8 mouse cellular contexts compared by ENCODE assay signal in genomic region chr10:75932891-75933290, GRCm38 (mm10). TPM values are rescaled to one million over a fixed set of nuclear protein-coding genes. Genes with fewer than 3 reads are reported as not detected.
DNase-seq lines count a peak whose midpoint lies in the region; ATAC-seq lines count a peak whose summit lies in the region.

Chchd10 (plus strand) TSS chr10:75933130.

- peak within 1 kb of the TSS; percentile 87 for H3K9ac ChIP-seq in forebrain, embryonic 13.5 days
- H3K9ac ChIP-seq in liver, embryonic 11.5 days (ENCODE audit: low read depth, low read length), result peak within 1 kb of the TSS; percentile 74

- H3K36me3 ChIP-seq in forebrain, embryonic 13.5 days (ENCODE audit: poor library complexity, severe bottlenecking), result peaks cover 4% of the 10 kb centered on the region; the same call in 1 of the 2 replicates
- no peaks in the 10 kb centered on the region for H3K36me3 ChIP-seq in liver, embryonic 11.5 days (ENCODE audit: control insufficient read depth, insufficient read depth, low read length)

- 16% methylated on average over 6 of the region's 6 CpGs for WGBS in forebrain, embryonic 13.5 days
- 44% methylated on average over 6 of the region's 6 CpGs for WGBS in liver, embryonic 11.5 days

- H3K27ac ChIP-seq in forebrain, embryonic 13.5 days, result no peak within 1 kb of the TSS
- H3K27ac ChIP-seq in liver, embryonic 11.5 days (ENCODE audit: low read depth, low read length), result no peak within 1 kb of the TSS

- ATAC-seq in forebrain, embryonic 13.5 days, result no peak
- ATAC-seq in hematopoietic stem cell, adult 5-6 weeks (replicated peaks in 1 of 2; ENCODE audit: insufficient read depth in 1 of 2, low FRiP score in 2 of 2, low TSS enrichment in 1 of 2, low read depth in 1 of 2, poor library complexity in 2 of 2, severe bottlenecking in 2 of 2), result no peak
- no peak for ATAC-seq in liver, embryonic 11.5 days (replicated peaks; ENCODE audit: low FRiP score)

- peaks cover 62% of the 10 kb centered on the region for H3K27me3 ChIP-seq in forebrain, embryonic 13.5 days
- H3K27me3 ChIP-seq in liver, embryonic 11.5 days (replicated peaks; ENCODE audit: control insufficient read depth, insufficient read depth, low read length), result peaks cover 42% of the 10 kb centered on the region

- H3K4me3 ChIP-seq in forebrain, embryonic 13.5 days, result peak within 1 kb of the TSS; percentile 50
- H3K4me3 ChIP-seq in liver, embryonic 11.5 days (ENCODE audit: low read depth, low read length), result peak within 1 kb of the TSS; percentile 50

- peaks cover 45% of the 10 kb centered on the region for H3K4me1 ChIP-seq in forebrain, embryonic 13.5 days
- peaks cover 36% of the 10 kb centered on the region for H3K4me1 ChIP-seq in liver, embryonic 11.5 days (replicated peaks; ENCODE audit: control insufficient read depth, insufficient read depth, low read length)

- peak; percentile 86 for DNase-seq in heart, adult 11 months
- no peak for DNase-seq in heart, adult 9 months (ENCODE audit: low spot score in 2 of 2)
- DNase-seq in MN1 (ENCODE audit: low spot score), result peak; percentile 28
- DNase-seq in liver, embryonic 11.5 days (ENCODE audit: low spot score), result no peak
- DNase-seq in B cell, adult 2 months, result no peak
- no peak for DNase-seq in natural killer cell, adult 2 months (ENCODE audit: low spot score in 2 of 2)

- H3K9me3 ChIP-seq in forebrain, embryonic 13.5 days (replicated peaks), result no peaks in the 10 kb centered on the region
- H3K9me3 ChIP-seq in liver, embryonic 11.5 days (ENCODE audit: control insufficient read depth, low read length), result no peaks in the 10 kb centered on the region

- H3K4me2 ChIP-seq in forebrain, embryonic 13.5 days, result peak within 1 kb of the TSS; percentile 91
- peak within 1 kb of the TSS; percentile 95 for H3K4me2 ChIP-seq in liver, embryonic 11.5 days

RNA-seq across cellular contexts. Expression of gene Chchd10, which starts in this region (rescaled TPM):
- 10.3 and 13.3 TPM in 2 replicates for polyA plus RNA-seq in forebrain, embryonic 13.5 days (2015; fragmentation: Nextera tagmentation; extraction: Ambion mirVana)
- total RNA-seq in hematopoietic stem cell, adult 5-6 weeks (2017), result 12.6 and 52.1 TPM in 2 replicates
- polyA plus RNA-seq in liver, embryonic 11.5 days (2014; fragmentation: Nextera tagmentation; extraction: Ambion mirVana), result 103 and 113 TPM in 2 replicates

Comparison
In these comparisons a context has a peak if more than half of its experiments do, and no peak if none do; other contexts are left out.
1. DNase-seq: peak in heart, adult 11 months (single experiment) and MN1 (single experiment); none in heart, adult 9 months (0 of 2), liver, embryonic 11.5 days (single experiment), B cell, adult 2 months (0 of 2) and natural killer cell, adult 2 months (0 of 2).